Mouse (Mus musculus) bone marrow macrophage, adult 2 months (primary cell): ENCODE results near the gene Mif.

Experiments used
- CTCF ChIP-seq: IDR thresholded peaks from 2 replicates; pipeline ENCODE4 v1.5.1; 2012; ENCODE audit warnings: low read depth, mild to moderate bottlenecking, low read length, moderate library complexity
- POLR2A ChIP-seq: IDR thresholded peaks from 2 replicates; pipeline ENCODE4 v1.6.1; 2012; ENCODE audit warnings: mild to moderate bottlenecking, low read depth, low read length, borderline replicate concordance

GRCm38 (mm10) chr10:75880771-75881577, 20.9 kb upstream of the Mif start:
- TF ChIP-seq POLR2A (no peak), CTCF (no peak)
